Mouse (Mus musculus) hindbrain, embryonic 14.5 days (tissue): ENCODE data around the gene Slc4a11. TPM values are rescaled to one million over a fixed set of nuclear protein-coding genes. Genes with fewer than 3 reads are reported as not detected.

Experiments
- ATAC-seq: fragments of 200-750 bp; cut with Nextera tagmentation; 2 replicates; pipeline ENCODE4 v1.8.0; 2017; ENCODE audit warnings: moderate number of reproducible peaks, mild to moderate bottlenecking, moderate TSS enrichment, moderate library complexity; ENCODE audit not compliant: low FRiP score
- DNase-seq: peaks from one replicate; pipeline ENCODE4 v3.0.0-alpha.2; 2015; ENCODE audit warnings: low spot score
- H3K27ac ChIP-seq: fragments of 300-500 bp; sonication (generic); 2 replicates; pipeline ENCODE4 v1.5.1; 2014; ENCODE audit warnings: mild to moderate bottlenecking, moderate library complexity
- H3K27me3 ChIP-seq: fragments of 300-500 bp; sonication (generic); 2 replicates; pipeline ENCODE4 v1.6.1; 2014; ENCODE audit warnings: mild to moderate bottlenecking, low read length, mixed read lengths; ENCODE audit not compliant: control insufficient read depth, insufficient read depth
- H3K36me3 ChIP-seq: fragments of 300-500 bp; sonication (generic); replicated peaks from 2 replicates; pipeline ENCODE4 v1.6.1; 2014; ENCODE audit not compliant: control insufficient read depth, insufficient read depth
- H3K4me1 ChIP-seq: fragments of 300-500 bp; sonication (generic); replicated peaks from 2 replicates; pipeline ENCODE4 v1.6.1; 2014; ENCODE audit warnings: antibody characterized with exemption, low read length, mixed read lengths; ENCODE audit not compliant: control insufficient read depth, insufficient read depth
- H3K4me2 ChIP-seq: fragments of 300-500 bp; sonication (generic); replicated peaks from 2 replicates; pipeline ENCODE4 v1.6.1; 2014; ENCODE audit warnings: mild to moderate bottlenecking, moderate library complexity
- H3K4me3 ChIP-seq: fragments of 300-500 bp; sonication (generic); replicated peaks from 2 replicates; pipeline ENCODE4 v1.5.1; 2014; ENCODE audit warnings: mild to moderate bottlenecking, low read length
- H3K9ac ChIP-seq: fragments of 300-500 bp; sonication (generic); 2 replicates; pipeline ENCODE4 v1.6.1; 2014
- H3K9me3 ChIP-seq: fragments of 300-500 bp; sonication (generic); 2 replicates; pipeline ENCODE4 v1.6.1; 2016; ENCODE audit warnings: low read length; ENCODE audit not compliant: control insufficient read depth
- WGBS: fragments of 180-500 bp; shearing (Covaris S2); extraction: QIAGEN DNeasy Blood & Tissue Kit; methylation state at CpG from one replicate; pipeline ENCODE4 v1.1.7; 2014; 5-methylcytosine and 5-hydroxymethylcytosine counted together
- polyA plus RNA-seq: library from polyadenylated mRNA; unstranded; fragments of >200 nt; fragmentation: Nextera tagmentation; extraction: Ambion mirVana; gene quantifications from 2 replicates; pipeline ENCODE4 v1.2.1, GENCODE M21; 2014

Gene Slc4a11
- polyA plus RNA-seq, 1 experiment from 2014 or later = 0.82 TPM

- 55% methylated on average over 3 of the region's 3 CpGs for WGBS
- no peak overlapping the region for H3K27ac ChIP-seq
- H3K4me3 ChIP-seq = no peak overlapping the region
- H3K9me3 ChIP-seq = no peaks in the 10 kb centered on the region
- ATAC-seq (no peak), DNase-seq (no peak)
- no peaks in the 10 kb centered on the region for H3K36me3 ChIP-seq
- H3K4me1 ChIP-seq = peaks cover 18% of the 10 kb centered on the region; the same call in 1 of the 2 replicates
- H3K27me3 ChIP-seq = peaks cover 36% of the 10 kb centered on the region
- no peak overlapping the region for H3K4me2 ChIP-seq
- H3K9ac ChIP-seq = no peak overlapping the region
Measured at GRCm38 (mm10) chr2:130693563-130693962, 3.8 kb downstream of the Slc4a11 start.

- no peak for DNase-seq
- Histone ChIP-seq H3K4me3 (no peak overlapping the region), H3K27ac (no peak overlapping the region), H3K9me3 (no peaks in the 10 kb centered on the region), H3K27me3 (no peaks in the 10 kb centered on the region), H3K4me2 (no peak overlapping the region), H3K36me3 (peaks cover 13% of the 10 kb centered on the region), H3K9ac (no peak overlapping the region), H3K4me1 (no peaks in the 10 kb centered on the region)
- no peak for ATAC-seq
- WGBS = 85% methylated on average over 2 of the region's 2 CpGs
Measured at GRCm38 (mm10) chr2:130689011-130689410, 8.3 kb downstream of the Slc4a11 start.

- Histone ChIP-seq H3K4me3 (no peak overlapping the region), H3K4me1 (no peaks in the 10 kb centered on the region), H3K9ac (no peak overlapping the region), H3K36me3 (peaks cover 42% of the 10 kb centered on the region), H3K9me3 (no peaks in the 10 kb centered on the region), H3K4me2 (no peak overlapping the region), H3K27me3 (no peaks in the 10 kb centered on the region), H3K27ac (no peak overlapping the region)
- WGBS = 90% methylated on average over 9 of the region's 9 CpGs
- ATAC-seq (no peak), DNase-seq (no peak)
Measured at GRCm38 (mm10) chr2:130685426-130685825, 11.9 kb downstream of the Slc4a11 start.

- no peaks in the 10 kb centered on the region for H3K27me3 ChIP-seq
- DNase-seq = no peak
- ATAC-seq = no peak
- H3K27ac ChIP-seq = no peak overlapping the region
- H3K36me3 ChIP-seq = peaks cover 81% of the 10 kb centered on the region
- no peaks in the 10 kb centered on the region for H3K4me1 ChIP-seq
- WGBS = 92% methylated on average over 3 of the region's 3 CpGs
- no peaks in the 10 kb centered on the region for H3K9me3 ChIP-seq
- no peak overlapping the region for H3K9ac ChIP-seq
- H3K4me3 ChIP-seq = no peak overlapping the region
- H3K4me2 ChIP-seq = no peak overlapping the region
Measured at GRCm38 (mm10) chr2:130681531-130681930, 15.8 kb downstream of the Slc4a11 start.

GRCm38 (mm10) chr2:130679899-130680298 lies 17.4 kb downstream of the Slc4a11 start:
- DNase-seq = no peak
- Histone ChIP-seq H3K27ac (no peak overlapping the region), H3K27me3 (no peaks in the 10 kb centered on the region), H3K4me2 (no peak overlapping the region), H3K4me1 (no peaks in the 10 kb centered on the region), H3K36me3 (peaks cover 93% of the 10 kb centered on the region), H3K9me3 (no peaks in the 10 kb centered on the region), H3K4me3 (no peak overlapping the region), H3K9ac (no peak overlapping the region)
- WGBS = 91% methylated on average over 6 of the region's 6 CpGs
- ATAC-seq = no peak

- 96% methylated on average over 12 of the region's 12 CpGs for WGBS
- Histone ChIP-seq H3K9ac (no peak overlapping the region), H3K4me1 (no peaks in the 10 kb centered on the region), H3K36me3 (peaks cover 92% of the 10 kb centered on the region), H3K27me3 (no peaks in the 10 kb centered on the region), H3K9me3 (no peaks in the 10 kb centered on the region), H3K27ac (no peak overlapping the region), H3K4me2 (no peak overlapping the region), H3K4me3 (no peak overlapping the region)
- ATAC-seq = no peak
- DNase-seq = no peak
Measured at GRCm38 (mm10) chr2:130679154-130679553, 18.2 kb downstream of the Slc4a11 start.

GRCm38 (mm10) chr2:130677211-130677610 lies 20.1 kb downstream of the Slc4a11 start:
- H3K36me3 ChIP-seq = peaks cover 96% of the 10 kb centered on the region
- DNase-seq = no peak
- H3K27ac ChIP-seq = no peak overlapping the region
- no peak overlapping the region for H3K9ac ChIP-seq
- no peaks in the 10 kb centered on the region for H3K4me1 ChIP-seq
- 94% methylated on average over 10 of the region's 10 CpGs for WGBS
- no peak for ATAC-seq
- H3K9me3 ChIP-seq = no peaks in the 10 kb centered on the region
- H3K27me3 ChIP-seq = no peaks in the 10 kb centered on the region
- no peak overlapping the region for H3K4me2 ChIP-seq
- H3K4me3 ChIP-seq = no peak overlapping the region

- Histone ChIP-seq H3K27me3 (no peaks in the 10 kb centered on the region), H3K27ac (peak within 1 kb of the TSS; percentile 76), H3K36me3 (peaks cover 23% of the 10 kb centered on the region), H3K9ac (peak within 1 kb of the TSS; percentile 68), H3K4me1 (peaks cover 20% of the 10 kb centered on the region), H3K4me2 (peak within 1 kb of the TSS; percentile 70), H3K4me3 (peak within 1 kb of the TSS; percentile 54), H3K9me3 (no peaks in the 10 kb centered on the region)
- DNase-seq = peak; percentile 87
- ATAC-seq = peak; percentile 68
- WGBS = under 1% methylated on average over 31 of the region's 31 CpGs
Measured at GRCm38 (mm10) chr2:130667559-130667958, 29.8 kb downstream of the Slc4a11 start, which contains the start of gene Itpa. Gene Itpa (plus strand): TSS chr2:130667610.

GRCm38 (mm10) chr2:130664102-130664701 lies 33.1 kb downstream of the Slc4a11 start, which contains the start of gene Ddrgk1:
Gene Ddrgk1 (minus strand): TSS chr2:130664659.
- H3K36me3 ChIP-seq = peaks cover 37% of the 10 kb centered on the region
- peak; percentile 97 for ATAC-seq
- peak within 1 kb of the TSS; percentile 68 for H3K9ac ChIP-seq
- H3K4me3 ChIP-seq = peak within 1 kb of the TSS; percentile 43
- WGBS = under 1% methylated on average over 40 of the region's 40 CpGs
- peak within 1 kb of the TSS; percentile 95 for H3K27ac ChIP-seq
- no peaks in the 10 kb centered on the region for H3K27me3 ChIP-seq
- peak; percentile 95 for DNase-seq
- H3K4me2 ChIP-seq = peak within 1 kb of the TSS; percentile 62
- H3K9me3 ChIP-seq = no peaks in the 10 kb centered on the region
- peaks cover 20% of the 10 kb centered on the region for H3K4me1 ChIP-seq
